Mouse (Mus musculus) hindbrain, embryonic 15.5 days (tissue): ENCODE results near the gene Gpr84. TPM values are rescaled to one million over a fixed set of nuclear protein-coding genes. Genes with fewer than 3 reads are reported as not detected.

ENCODE experiments used
- ATAC-seq: fragments of 200-750 bp; cut with Nextera tagmentation; 2 replicates; pipeline ENCODE4 v1.8.0; 2017; ENCODE audit warnings: low read depth, moderate number of reproducible peaks, moderate TSS enrichment; ENCODE audit not compliant: low FRiP score
- H3K27ac ChIP-seq: fragments of 300-500 bp; sonication (generic); replicated peaks from 2 replicates; pipeline ENCODE4 v1.5.1; 2015; ENCODE audit warnings: mild to moderate bottlenecking, inconsistent platforms
- H3K27me3 ChIP-seq: fragments of 300-500 bp; sonication (generic); 2 replicates; pipeline ENCODE4 v1.6.1; 2015; ENCODE audit warnings: control low read depth, inconsistent platforms
- H3K36me3 ChIP-seq: fragments of 300-500 bp; sonication (generic); 2 replicates; pipeline ENCODE4 v1.6.1; 2015; ENCODE audit warnings: control low read depth, inconsistent platforms
- H3K4me1 ChIP-seq: fragments of 300-500 bp; sonication (generic); replicated peaks from 2 replicates; pipeline ENCODE4 v1.6.1; 2015; ENCODE audit warnings: control low read depth, inconsistent platforms
- H3K4me2 ChIP-seq: fragments of 300-500 bp; sonication (generic); 2 replicates; pipeline ENCODE4 v1.6.1; 2015; ENCODE audit warnings: moderate library complexity, mild to moderate bottlenecking, inconsistent platforms
- H3K4me3 ChIP-seq: fragments of 300-500 bp; sonication (generic); 2 replicates; pipeline ENCODE4 v1.5.1; 2015; ENCODE audit warnings: mild to moderate bottlenecking, inconsistent platforms
- H3K9ac ChIP-seq: fragments of 300-500 bp; sonication (generic); 2 replicates; pipeline ENCODE4 v1.6.1; 2015; ENCODE audit warnings: inconsistent platforms
- H3K9me3 ChIP-seq: fragments of 300-500 bp; sonication (generic); 2 replicates; pipeline ENCODE4 v1.6.1; 2016; ENCODE audit warnings: control low read depth, inconsistent platforms
- WGBS: fragments of 180-500 bp; shearing (Covaris S2); methylation state at CpG from one replicate; pipeline ENCODE4 v1.1.7; 2015; 5-methylcytosine and 5-hydroxymethylcytosine counted together
- polyA plus RNA-seq: library from polyadenylated mRNA; unstranded; fragments of >200 nt; fragmentation: Nextera tagmentation; extraction: Ambion mirVana; gene quantifications from 2 replicates; pipeline ENCODE4 v1.2.1, GENCODE M21; 2015

The Gpr84 gene
- polyA plus RNA-seq, 1 experiment from 2014 or later, result 0.44 TPM

GRCm38 (mm10) chr15:103345789-103346188, 35.4 kb upstream of the Gpr84 start:
- H3K4me1 ChIP-seq, result peaks cover 13% of the 10 kb centered on the region
- no peak overlapping the region for H3K27ac ChIP-seq
- H3K27me3 ChIP-seq, result no peaks in the 10 kb centered on the region
- H3K4me3 ChIP-seq, result no peak overlapping the region
- 88% methylated on average over 6 of the region's 6 CpGs for WGBS
- no peak overlapping the region for H3K4me2 ChIP-seq
- no peaks in the 10 kb centered on the region for H3K36me3 ChIP-seq
- no peaks in the 10 kb centered on the region for H3K9me3 ChIP-seq
- no peak for ATAC-seq
- no peak overlapping the region for H3K9ac ChIP-seq

- Histone ChIP-seq H3K4me1 (peaks cover 30% of the 10 kb centered on the region), H3K4me2 (no peak overlapping the region), H3K9ac (no peak overlapping the region), H3K9me3 (no peaks in the 10 kb centered on the region), H3K27ac (no peak overlapping the region), H3K27me3 (no peaks in the 10 kb centered on the region), H3K4me3 (no peak overlapping the region), H3K36me3 (no peaks in the 10 kb centered on the region)
- ATAC-seq, result no peak
These were observed 33.1 kb upstream of the Gpr84 start for GRCm38 (mm10) chr15:103343556-103343955.

GRCm38 (mm10) chr15:103343008-103343407, 32.6 kb upstream of the Gpr84 start:
- no peak overlapping the region for H3K4me3 ChIP-seq
- ATAC-seq, result no peak
- 75% methylated on average over 2 of the region's 3 CpGs for WGBS

GRCm38 (mm10) chr15:103342415-103342814, 32.0 kb upstream of the Gpr84 start:
- Histone ChIP-seq H3K36me3 (no peaks in the 10 kb centered on the region), H3K27ac (no peak overlapping the region), H3K4me3 (no peak overlapping the region), H3K9ac (no peak overlapping the region), H3K27me3 (no peaks in the 10 kb centered on the region), H3K4me1 (peaks cover 30% of the 10 kb centered on the region), H3K4me2 (no peak overlapping the region), H3K9me3 (no peaks in the 10 kb centered on the region)
- WGBS, result 20% methylated on average over 4 of the region's 4 CpGs
- ATAC-seq, result no peak

More at GRCm38 (mm10) chr15:103343008-103343407, 32.6 kb upstream of the Gpr84 start:
- Histone ChIP-seq H3K27ac (no peak overlapping the region), H3K9ac (no peak overlapping the region), H3K9me3 (no peaks in the 10 kb centered on the region), H3K36me3 (no peaks in the 10 kb centered on the region), H3K4me2 (no peak overlapping the region), H3K4me1 (peaks cover 30% of the 10 kb centered on the region), H3K27me3 (no peaks in the 10 kb centered on the region)

GRCm38 (mm10) chr15:103341547-103341946, 31.1 kb upstream of the Gpr84 start:
- WGBS, result 40% methylated on average over 8 of the region's 8 CpGs
- H3K4me1 ChIP-seq, result peaks cover 30% of the 10 kb centered on the region
- ATAC-seq, result no peak
- H3K4me3 ChIP-seq, result no peak overlapping the region
- H3K27ac ChIP-seq, result no peak overlapping the region
- H3K4me2 ChIP-seq, result no peak overlapping the region
- H3K36me3 ChIP-seq, result no peaks in the 10 kb centered on the region
- no peak overlapping the region for H3K9ac ChIP-seq
- H3K9me3 ChIP-seq, result no peaks in the 10 kb centered on the region
- no peaks in the 10 kb centered on the region for H3K27me3 ChIP-seq

- WGBS, result 18% methylated on average over 4 of the region's 4 CpGs
- Histone ChIP-seq H3K9me3 (no peaks in the 10 kb centered on the region), H3K4me3 (peak overlapping the region; percentile 69), H3K9ac (no peak overlapping the region), H3K27me3 (no peaks in the 10 kb centered on the region), H3K4me1 (peaks cover 30% of the 10 kb centered on the region), H3K27ac (no peak overlapping the region), H3K4me2 (peak overlapping the region; percentile 80), H3K36me3 (no peaks in the 10 kb centered on the region)
- ATAC-seq, result no peak
These were observed 30.4 kb upstream of the Gpr84 start for GRCm38 (mm10) chr15:103340786-103341185.

GRCm38 (mm10) chr15:103339961-103340337, 29.5 kb upstream of the Gpr84 start, which contains the start of gene Zfp385a:
Zfp385a (minus strand) TSS chr15:103340093.
- H3K4me3 ChIP-seq, result peak within 1 kb of the TSS; percentile 69
- H3K4me2 ChIP-seq, result peak within 1 kb of the TSS; percentile 80
- WGBS, result under 1% methylated on average over 26 of the region's 26 CpGs
- no peaks in the 10 kb centered on the region for H3K9me3 ChIP-seq
- H3K36me3 ChIP-seq, result no peaks in the 10 kb centered on the region
- H3K9ac ChIP-seq, result peak within 1 kb of the TSS; percentile 64
- peak within 1 kb of the TSS; percentile 27; the same call in 1 of the 2 replicates for H3K27ac ChIP-seq
- peaks cover 30% of the 10 kb centered on the region for H3K4me1 ChIP-seq
- peak; percentile 49 for ATAC-seq
- no peaks in the 10 kb centered on the region for H3K27me3 ChIP-seq

GRCm38 (mm10) chr15:103339166-103339960, 29.0 kb upstream of the Gpr84 start:
- H3K4me2 ChIP-seq, result peak overlapping the region; percentile 80

GRCm38 (mm10) chr15:103338829-103339165, 28.4 kb upstream of the Gpr84 start:
- no peaks in the 10 kb centered on the region for H3K36me3 ChIP-seq
- no peak overlapping the region for H3K27ac ChIP-seq
- peak overlapping the region; percentile 69 for H3K4me3 ChIP-seq
- no peaks in the 10 kb centered on the region for H3K27me3 ChIP-seq
- H3K9ac ChIP-seq, result peak overlapping the region; percentile 64
- no peak for ATAC-seq
- H3K4me2 ChIP-seq, result peak overlapping the region; percentile 80
- WGBS, result 41% methylated on average over 4 of the region's 4 CpGs
- no peaks in the 10 kb centered on the region for H3K9me3 ChIP-seq
- H3K4me1 ChIP-seq, result peaks cover 37% of the 10 kb centered on the region

More at GRCm38 (mm10) chr15:103339166-103339960, 29.0 kb upstream of the Gpr84 start:
- Histone ChIP-seq H3K9ac (peak overlapping the region; percentile 64), H3K27me3 (no peaks in the 10 kb centered on the region), H3K9me3 (no peaks in the 10 kb centered on the region), H3K4me1 (peaks cover 31% of the 10 kb centered on the region), H3K27ac (peak overlapping the region; percentile 27; the same call in 1 of the 2 replicates), H3K36me3 (no peaks in the 10 kb centered on the region), H3K4me3 (peak overlapping the region; percentile 69)
- peak; percentile 35 for ATAC-seq
- WGBS, result 3% methylated on average over 26 of the region's 31 CpGs

- 22% methylated on average over 11 of the region's 11 CpGs for WGBS
- no peaks in the 10 kb centered on the region for H3K36me3 ChIP-seq
- no peak overlapping the region for H3K4me2 ChIP-seq
- no peaks in the 10 kb centered on the region for H3K9me3 ChIP-seq
- no peaks in the 10 kb centered on the region for H3K27me3 ChIP-seq
- H3K9ac ChIP-seq, result no peak overlapping the region
- no peak overlapping the region for H3K4me3 ChIP-seq
- peaks cover 36% of the 10 kb centered on the region for H3K4me1 ChIP-seq
- ATAC-seq, result no peak
- H3K27ac ChIP-seq, result no peak overlapping the region
These were observed 26.7 kb upstream of the Gpr84 start for GRCm38 (mm10) chr15:103336996-103337667.

GRCm38 (mm10) chr15:103335488-103336235, 25.2 kb upstream of the Gpr84 start:
- no peak overlapping the region for H3K27ac ChIP-seq
- H3K9ac ChIP-seq, result no peak overlapping the region
- H3K36me3 ChIP-seq, result no peaks in the 10 kb centered on the region
- H3K4me2 ChIP-seq, result no peak overlapping the region
- WGBS, result 25% methylated on average over 7 of the region's 7 CpGs
- no peak overlapping the region for H3K4me3 ChIP-seq
- H3K27me3 ChIP-seq, result no peaks in the 10 kb centered on the region
- no peaks in the 10 kb centered on the region for H3K9me3 ChIP-seq
- ATAC-seq, result no peak
- H3K4me1 ChIP-seq, result peaks cover 26% of the 10 kb centered on the region

GRCm38 (mm10) chr15:103335040-103335439, 24.6 kb upstream of the Gpr84 start:
- no peaks in the 10 kb centered on the region for H3K9me3 ChIP-seq
- WGBS, result 67% methylated on average over 3 of the region's 3 CpGs
- no peak overlapping the region for H3K9ac ChIP-seq
- H3K27ac ChIP-seq, result no peak overlapping the region
- H3K27me3 ChIP-seq, result no peaks in the 10 kb centered on the region
- H3K4me3 ChIP-seq, result no peak overlapping the region
- H3K36me3 ChIP-seq, result no peaks in the 10 kb centered on the region
- H3K4me2 ChIP-seq, result no peak overlapping the region
- ATAC-seq, result no peak
- H3K4me1 ChIP-seq, result peaks cover 20% of the 10 kb centered on the region
